Mouse (Mus musculus): ENCODE measurements at regions not wholly inside any gene's neighbourhood (a gene's known extent, or its start where the extent isn't known, plus 50 kb on each side); places are given as distances from the start of the nearest gene placed in this dataset.

GRCm38 (mm10) chr3:118194754-118195153 lies 326.0 kb upstream of the Snx7 start:
- no peaks in the 10 kb centered on the region for H3K4me1 ChIP-seq (ENCODE audit: control insufficient read depth, insufficient read depth, low read length)
- H3K36me3 ChIP-seq (ENCODE audit: control insufficient read depth, insufficient read depth, low read length) = no peaks in the 10 kb centered on the region
- TF ChIP-seq CTCF (IDR thresholded peaks at IDR 0.05) (no peak), EP300 (IDR thresholded peaks at IDR 0.05; ENCODE audit: insufficient read depth, low read depth, low read length) (no peak), POLR2A (IDR thresholded peaks at IDR 0.05; ENCODE audit: insufficient read depth, low read depth, low read length) (no peak)
- no peak overlapping the region for H3K9ac ChIP-seq (ENCODE audit: low read depth, low read length)
- intact Hi-C loops (cut with DNase I) = no loop called here
- H3K79me2 ChIP-seq (replicated peaks; ENCODE audit: control insufficient read depth, insufficient read depth, low read length) = no peaks in the 10 kb centered on the region
- no peak overlapping the region for H3K4me3 ChIP-seq
- 62% methylated on average over 1 of the region's 1 CpGs for WGBS
- H3K27me3 ChIP-seq (ENCODE audit: control insufficient read depth, insufficient read depth, low read length) = no peaks in the 10 kb centered on the region
- DNase-seq = no peak
- H3K27ac ChIP-seq = no peak overlapping the region

- intact Hi-C loops (cut with DNase I) = no loop called here
- no peak overlapping the region for H3K27ac ChIP-seq
Measured at GRCm38 (mm10) chr3:118189382-118189781, 320.6 kb upstream of the Snx7 start.

GRCm38 (mm10) chr3:118177446-118177845 lies 308.7 kb upstream of the Snx7 start:
- TF ChIP-seq EP300 (IDR thresholded peaks at IDR 0.05; ENCODE audit: insufficient read depth, low read depth, low read length) = no peak
- no peak for TF ChIP-seq CTCF (IDR thresholded peaks at IDR 0.05)
- TF ChIP-seq POLR2A (IDR thresholded peaks at IDR 0.05; ENCODE audit: insufficient read depth, low read depth, low read length) = no peak
- Histone ChIP-seq H3K27me3 (ENCODE audit: control insufficient read depth, insufficient read depth, low read length) (no peaks in the 10 kb centered on the region), H3K27ac (no peak overlapping the region), H3K36me3 (ENCODE audit: control insufficient read depth, insufficient read depth, low read length) (no peaks in the 10 kb centered on the region), H3K4me1 (ENCODE audit: control insufficient read depth, insufficient read depth, low read length) (no peaks in the 10 kb centered on the region), H3K79me2 (replicated peaks; ENCODE audit: control insufficient read depth, insufficient read depth, low read length) (no peaks in the 10 kb centered on the region), H3K9ac (ENCODE audit: low read depth, low read length) (no peak overlapping the region), H3K4me3 (no peak overlapping the region)
- no peak for DNase-seq
- 67% methylated on average over 2 of the region's 2 CpGs for WGBS
- intact Hi-C loops (cut with DNase I) = no loop called here

More at GRCm38 (mm10) chr3:118189382-118189781, 320.6 kb upstream of the Snx7 start:
- Histone ChIP-seq H3K4me3 (no peak overlapping the region), H3K79me2 (replicated peaks; ENCODE audit: control insufficient read depth, insufficient read depth, low read length) (no peaks in the 10 kb centered on the region), H3K36me3 (ENCODE audit: control insufficient read depth, insufficient read depth, low read length) (no peaks in the 10 kb centered on the region), H3K9ac (ENCODE audit: low read depth, low read length) (no peak overlapping the region), H3K27me3 (ENCODE audit: control insufficient read depth, insufficient read depth, low read length) (no peaks in the 10 kb centered on the region), H3K4me1 (ENCODE audit: control insufficient read depth, insufficient read depth, low read length) (no peaks in the 10 kb centered on the region)
- DNase-seq = peak; percentile 7 to 20
- TF ChIP-seq EP300 (IDR thresholded peaks at IDR 0.05; ENCODE audit: insufficient read depth, low read depth, low read length) (no peak), POLR2A (IDR thresholded peaks at IDR 0.05; ENCODE audit: insufficient read depth, low read depth, low read length) (no peak), CTCF (IDR thresholded peaks at IDR 0.05) (no peak)

- intact Hi-C loops (cut with DNase I) = no loop called here
- H3K9ac ChIP-seq (ENCODE audit: low read depth, low read length) = no peak overlapping the region
- no peaks in the 10 kb centered on the region for H3K4me1 ChIP-seq (ENCODE audit: control insufficient read depth, insufficient read depth, low read length)
- no peak for DNase-seq
- no peaks in the 10 kb centered on the region for H3K27me3 ChIP-seq (ENCODE audit: control insufficient read depth, insufficient read depth, low read length)
- H3K79me2 ChIP-seq (replicated peaks; ENCODE audit: control insufficient read depth, insufficient read depth, low read length) = no peaks in the 10 kb centered on the region
- H3K36me3 ChIP-seq (ENCODE audit: control insufficient read depth, insufficient read depth, low read length) = no peaks in the 10 kb centered on the region
- no peak overlapping the region for H3K4me3 ChIP-seq
- H3K27ac ChIP-seq = no peak overlapping the region
- TF ChIP-seq EP300 (IDR thresholded peaks at IDR 0.05; ENCODE audit: insufficient read depth, low read depth, low read length) (no peak), CTCF (IDR thresholded peaks at IDR 0.05) (no peak), POLR2A (IDR thresholded peaks at IDR 0.05; ENCODE audit: insufficient read depth, low read depth, low read length) (no peak)
- WGBS = 79% methylated on average over 2 of the region's 2 CpGs
Measured at GRCm38 (mm10) chr3:118162916-118163315, 294.2 kb upstream of the Snx7 start.

GRCm38 (mm10) chr3:118144788-118145187 lies 276.1 kb upstream of the Snx7 start:
- DNase-seq = no peak
- Histone ChIP-seq H3K27ac (no peak overlapping the region), H3K9ac (ENCODE audit: low read depth, low read length) (no peak overlapping the region), H3K4me1 (ENCODE audit: control insufficient read depth, insufficient read depth, low read length) (peaks cover 1% of the 10 kb centered on the region; the same call in 1 of the 2 replicates), H3K36me3 (ENCODE audit: control insufficient read depth, insufficient read depth, low read length) (no peaks in the 10 kb centered on the region), H3K79me2 (replicated peaks; ENCODE audit: control insufficient read depth, insufficient read depth, low read length) (no peaks in the 10 kb centered on the region), H3K27me3 (ENCODE audit: control insufficient read depth, insufficient read depth, low read length) (no peaks in the 10 kb centered on the region), H3K4me3 (no peak overlapping the region)
- TF ChIP-seq CTCF (IDR thresholded peaks at IDR 0.05) (no peak), EP300 (IDR thresholded peaks at IDR 0.05; ENCODE audit: insufficient read depth, low read depth, low read length) (no peak), POLR2A (IDR thresholded peaks at IDR 0.05; ENCODE audit: insufficient read depth, low read depth, low read length) (no peak)
- WGBS = 86% methylated on average over 1 of the region's 1 CpGs
- intact Hi-C loops (cut with DNase I) = no loop called here

- intact Hi-C loops (cut with DNase I) = no loop called here
- DNase-seq = no peak
- TF ChIP-seq POLR2A (IDR thresholded peaks at IDR 0.05; ENCODE audit: insufficient read depth, low read depth, low read length) = no peak
- no peak for TF ChIP-seq CTCF (IDR thresholded peaks at IDR 0.05)
- TF ChIP-seq EP300 (IDR thresholded peaks at IDR 0.05; ENCODE audit: insufficient read depth, low read depth, low read length) = no peak
- Histone ChIP-seq H3K36me3 (ENCODE audit: control insufficient read depth, insufficient read depth, low read length) (no peaks in the 10 kb centered on the region), H3K27ac (no peak overlapping the region), H3K27me3 (ENCODE audit: control insufficient read depth, insufficient read depth, low read length) (no peaks in the 10 kb centered on the region), H3K4me1 (ENCODE audit: control insufficient read depth, insufficient read depth, low read length) (peaks cover 1% of the 10 kb centered on the region; the same call in 1 of the 2 replicates), H3K9ac (ENCODE audit: low read depth, low read length) (no peak overlapping the region), H3K4me3 (no peak overlapping the region), H3K79me2 (replicated peaks; ENCODE audit: control insufficient read depth, insufficient read depth, low read length) (no peaks in the 10 kb centered on the region)
- WGBS = 84% methylated on average over 8 of the region's 8 CpGs
Measured at GRCm38 (mm10) chr3:118141731-118142130, 273.0 kb upstream of the Snx7 start.

All from heart, adult 2 months (tissue).